Mouse (Mus musculus) neural tube, embryonic 14.5 days (tissue): ENCODE results near the gene Pkp1. TPM values are rescaled to one million over a fixed set of nuclear protein-coding genes. Genes with fewer than 3 reads are reported as not detected.

Experiments used
- ATAC-seq: fragments of 200-750 bp; cut with Nextera tagmentation; 2 replicates; pipeline ENCODE4 v1.8.0; 2017; ENCODE audit warnings: low read depth, mild to moderate bottlenecking, moderate TSS enrichment, moderate library complexity
- H3K27ac ChIP-seq: fragments of 300-500 bp; sonication (generic); 2 replicates; pipeline ENCODE4 v1.5.1; 2014; ENCODE audit warnings: low read depth, mild to moderate bottlenecking, control low read depth, low read length, moderate library complexity, mixed read lengths
- H3K27me3 ChIP-seq: fragments of 300-500 bp; sonication (generic); 2 replicates; pipeline ENCODE4 v1.6.1; 2014; ENCODE audit warnings: low read length; ENCODE audit not compliant: control insufficient read depth, insufficient read depth
- H3K36me3 ChIP-seq: fragments of 300-500 bp; sonication (generic); 2 replicates; pipeline ENCODE4 v1.6.1; 2014; ENCODE audit warnings: low read length, mixed read lengths; ENCODE audit not compliant: control insufficient read depth, insufficient read depth
- H3K4me1 ChIP-seq: fragments of 300-500 bp; sonication (generic); 2 replicates; pipeline ENCODE4 v1.6.1; 2014; ENCODE audit warnings: low read length; ENCODE audit not compliant: control insufficient read depth, insufficient read depth
- H3K4me2 ChIP-seq: fragments of 300-500 bp; sonication (generic); 2 replicates; pipeline ENCODE4 v1.6.1; 2014; ENCODE audit warnings: mild to moderate bottlenecking, low read depth, low read length, control low read depth
- H3K4me3 ChIP-seq: fragments of 300-500 bp; sonication (generic); 2 replicates; pipeline ENCODE4 v1.5.1; 2014; ENCODE audit warnings: low read depth, low read length, control low read depth, mixed read lengths
- H3K9ac ChIP-seq: fragments of 300-500 bp; sonication (generic); replicated peaks from 2 replicates; pipeline ENCODE4 v1.6.1; 2014; ENCODE audit warnings: low read depth, mild to moderate bottlenecking, control low read depth, low read length, mixed read lengths
- H3K9me3 ChIP-seq: fragments of 300-500 bp; sonication (generic); 2 replicates; pipeline ENCODE4 v1.6.1; 2016; ENCODE audit warnings: low read length; ENCODE audit not compliant: control insufficient read depth
- WGBS: fragments of 180-500 bp; shearing (Covaris S2); extraction: QIAGEN DNeasy Blood & Tissue Kit; methylation state at CpG from one replicate; pipeline ENCODE4 v1.1.7; 2014; 5-methylcytosine and 5-hydroxymethylcytosine counted together
- polyA plus RNA-seq: library from polyadenylated mRNA; unstranded; fragments of >200 nt; fragmentation: Nextera tagmentation; extraction: Ambion mirVana; gene quantifications from 2 replicates; pipeline ENCODE4 v1.2.1, GENCODE M21; 2014

The Pkp1 gene
- polyA plus RNA-seq = not detected in 2 replicates

- Histone ChIP-seq H3K4me2 (peak within 1 kb of the TSS; percentile 31), H3K4me3 (peak within 1 kb of the TSS; percentile 19), H3K36me3 (no peaks in the 10 kb centered on the region), H3K27me3 (peaks cover 39% of the 10 kb centered on the region), H3K9ac (0 out of 2 replicates have a peak within 1 kb of the TSS, but pooled peaks have one; percentile 25), H3K4me1 (0 out of 2 replicates have a peak, but pooled peaks cover 5% of the 10 kb centered on the region), H3K27ac (no peak within 1 kb of the TSS), H3K9me3 (no peaks in the 10 kb centered on the region)
- under 1% methylated on average over 66 of the region's 67 CpGs for WGBS
- no peak for ATAC-seq
Measured at GRCm38 (mm10) chr1:135918644-135919407, at the start of gene Pkp1. TSS of gene Pkp1 (minus strand) at chr1:135919207.

GRCm38 (mm10) chr1:135967739-135968138 is 48.7 kb upstream of the Pkp1 start:
- H3K9me3 ChIP-seq = no peaks in the 10 kb centered on the region
- H3K9ac ChIP-seq = no peak overlapping the region
- no peak overlapping the region for H3K4me2 ChIP-seq
- no peaks in the 10 kb centered on the region for H3K27me3 ChIP-seq
- H3K4me3 ChIP-seq = no peak overlapping the region
- ATAC-seq = no peak
- no peak overlapping the region for H3K27ac ChIP-seq
- no peaks in the 10 kb centered on the region for H3K4me1 ChIP-seq
- 80% methylated on average over 4 of the region's 4 CpGs for WGBS
- H3K36me3 ChIP-seq = no peaks in the 10 kb centered on the region

- H3K27me3 ChIP-seq = no peaks in the 10 kb centered on the region
- no peak overlapping the region for H3K27ac ChIP-seq
- H3K9ac ChIP-seq = no peak overlapping the region
- H3K4me2 ChIP-seq = no peak overlapping the region
- 70% methylated on average over 11 of the region's 11 CpGs for WGBS
- H3K4me1 ChIP-seq = no peaks in the 10 kb centered on the region
- ATAC-seq = no peak
- H3K9me3 ChIP-seq = no peaks in the 10 kb centered on the region
- no peaks in the 10 kb centered on the region for H3K36me3 ChIP-seq
- no peak overlapping the region for H3K4me3 ChIP-seq
Measured at GRCm38 (mm10) chr1:135964561-135964960, 45.6 kb upstream of the Pkp1 start.

- no peak overlapping the region for H3K27ac ChIP-seq
- ATAC-seq = no peak
- no peaks in the 10 kb centered on the region for H3K9me3 ChIP-seq
- 75% methylated on average over 5 of the region's 5 CpGs for WGBS
- H3K4me3 ChIP-seq = no peak overlapping the region
- no peaks in the 10 kb centered on the region for H3K36me3 ChIP-seq
- H3K27me3 ChIP-seq = no peaks in the 10 kb centered on the region
- no peak overlapping the region for H3K9ac ChIP-seq
- no peaks in the 10 kb centered on the region for H3K4me1 ChIP-seq
- H3K4me2 ChIP-seq = no peak overlapping the region
Measured at GRCm38 (mm10) chr1:135963177-135963576, 44.2 kb upstream of the Pkp1 start.

GRCm38 (mm10) chr1:135958483-135958882 is 39.5 kb upstream of the Pkp1 start:
- H3K27me3 ChIP-seq = no peaks in the 10 kb centered on the region
- no peak overlapping the region for H3K27ac ChIP-seq
- 53% methylated on average over 4 of the region's 4 CpGs for WGBS
- H3K9me3 ChIP-seq = no peaks in the 10 kb centered on the region
- no peak overlapping the region for H3K4me2 ChIP-seq
- no peak overlapping the region for H3K4me3 ChIP-seq
- H3K9ac ChIP-seq = no peak overlapping the region
- H3K4me1 ChIP-seq = no peaks in the 10 kb centered on the region
- H3K36me3 ChIP-seq = no peaks in the 10 kb centered on the region
- ATAC-seq = peak; percentile 49; the same call in 1 of the 2 replicates

GRCm38 (mm10) chr1:135948871-135949270 is 29.9 kb upstream of the Pkp1 start:
- Histone ChIP-seq H3K4me2 (no peak overlapping the region), H3K27me3 (no peaks in the 10 kb centered on the region), H3K9me3 (no peaks in the 10 kb centered on the region), H3K9ac (no peak overlapping the region), H3K36me3 (no peaks in the 10 kb centered on the region), H3K4me3 (no peak overlapping the region), H3K4me1 (0 out of 2 replicates have a peak, but pooled peaks cover 3% of the 10 kb centered on the region), H3K27ac (no peak overlapping the region)
- ATAC-seq = no peak
- 69% methylated on average over 2 of the region's 2 CpGs for WGBS

GRCm38 (mm10) chr1:135946247-135946646 is 27.2 kb upstream of the Pkp1 start:
- ATAC-seq = no peak
- H3K4me1 ChIP-seq = 0 out of 2 replicates have a peak, but pooled peaks cover 3% of the 10 kb centered on the region
- H3K4me3 ChIP-seq = no peak overlapping the region
- no peaks in the 10 kb centered on the region for H3K36me3 ChIP-seq
- H3K27ac ChIP-seq = no peak overlapping the region
- no peak overlapping the region for H3K4me2 ChIP-seq
- H3K9ac ChIP-seq = no peak overlapping the region
- no peaks in the 10 kb centered on the region for H3K27me3 ChIP-seq
- no peaks in the 10 kb centered on the region for H3K9me3 ChIP-seq
- 60% methylated on average over 4 of the region's 4 CpGs for WGBS

- Histone ChIP-seq H3K27me3 (no peaks in the 10 kb centered on the region), H3K4me2 (no peak overlapping the region), H3K4me3 (no peak overlapping the region), H3K9ac (no peak overlapping the region), H3K27ac (no peak overlapping the region), H3K36me3 (no peaks in the 10 kb centered on the region), H3K4me1 (0 out of 2 replicates have a peak, but pooled peaks cover 3% of the 10 kb centered on the region), H3K9me3 (no peaks in the 10 kb centered on the region)
- WGBS = 16% methylated on average over 7 of the region's 7 CpGs
- no peak for ATAC-seq
Measured at GRCm38 (mm10) chr1:135945711-135946110, 26.7 kb upstream of the Pkp1 start.

GRCm38 (mm10) chr1:135944526-135945259 is 25.7 kb upstream of the Pkp1 start:
- H3K36me3 ChIP-seq = no peaks in the 10 kb centered on the region
- H3K4me2 ChIP-seq = no peak overlapping the region
- 38% methylated on average over 12 of the region's 12 CpGs for WGBS
- H3K27ac ChIP-seq = no peak overlapping the region
- H3K9ac ChIP-seq = no peak overlapping the region
- 0 out of 2 replicates have a peak, but pooled peaks cover 3% of the 10 kb centered on the region for H3K4me1 ChIP-seq
- no peaks in the 10 kb centered on the region for H3K27me3 ChIP-seq
- no peak overlapping the region for H3K4me3 ChIP-seq
- no peaks in the 10 kb centered on the region for H3K9me3 ChIP-seq
- ATAC-seq = peak; percentile 80
